Mouse (Mus musculus): Measurements from ENCODE around the gene Dnajc19. TPM values are rescaled to one million over a fixed set of nuclear protein-coding genes. Genes with fewer than 3 reads are reported as not detected.

Gene Dnajc19
- polyA plus RNA-seq (2016; fragmentation: Nextera tagmentation; extraction: Ambion mirVana), result 141 and 148 TPM in 2 replicates

DNA sequence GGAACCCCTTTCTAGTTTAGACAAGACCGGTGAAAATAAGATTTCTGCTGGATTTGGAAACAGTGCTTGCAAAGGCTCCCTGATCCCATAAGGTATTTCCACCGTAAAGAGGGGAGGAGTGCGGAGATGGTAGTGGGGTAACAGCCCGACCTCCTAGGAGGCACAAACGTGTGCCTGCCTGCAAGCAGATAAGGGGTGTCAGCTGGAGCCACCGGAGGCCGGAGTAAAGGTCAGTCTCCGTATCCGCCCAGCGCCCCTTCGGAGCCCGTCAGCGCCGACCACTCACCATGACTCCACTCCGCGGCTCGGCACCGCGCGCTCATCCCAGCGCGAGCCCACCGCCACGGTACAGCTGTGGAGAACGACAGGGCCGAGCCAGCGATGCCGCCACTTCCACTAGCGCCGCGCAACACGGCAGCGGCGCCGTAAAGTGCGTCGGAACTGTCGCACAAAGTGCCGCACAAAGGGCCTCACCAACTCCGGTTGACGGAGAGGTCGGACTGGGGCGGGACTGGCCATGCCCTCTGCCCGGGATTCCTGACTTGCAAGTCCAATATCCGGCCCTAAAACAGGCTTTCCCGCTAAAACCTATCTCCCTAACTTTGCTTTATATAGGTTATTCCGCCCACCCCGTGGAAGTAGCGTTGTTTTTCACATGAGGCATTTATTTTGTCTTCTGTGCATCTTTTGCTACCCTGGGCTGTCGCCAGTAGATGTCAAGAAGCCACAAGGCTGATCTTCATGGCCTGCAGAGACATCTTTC is at the start of gene Dnajc19:
Dnajc19 (minus strand) TSS at position 422 of the 763 bp plus-strand sequence.
- Histone ChIP-seq H3K27me3 (no peaks in the 10 kb centered on the region), H3K4me2 (peak within 1 kb of the TSS; percentile 59), H3K9ac (peak within 1 kb of the TSS; percentile 85), H3K4me1 (peaks cover 20% of the 10 kb centered on the region), H3K9me3 (no peaks in the 10 kb centered on the region), H3K27ac (peak within 1 kb of the TSS; percentile 68), H3K4me3 (replicated peaks) (peak within 1 kb of the TSS; percentile 84), H3K36me3 (replicated peaks) (peaks cover 11% of the 10 kb centered on the region)
- WGBS, result under 1% methylated on average over 50 of the region's 50 CpGs
- peak; percentile 94 for ATAC-seq (ENCODE audit: low FRiP score)

DNA sequence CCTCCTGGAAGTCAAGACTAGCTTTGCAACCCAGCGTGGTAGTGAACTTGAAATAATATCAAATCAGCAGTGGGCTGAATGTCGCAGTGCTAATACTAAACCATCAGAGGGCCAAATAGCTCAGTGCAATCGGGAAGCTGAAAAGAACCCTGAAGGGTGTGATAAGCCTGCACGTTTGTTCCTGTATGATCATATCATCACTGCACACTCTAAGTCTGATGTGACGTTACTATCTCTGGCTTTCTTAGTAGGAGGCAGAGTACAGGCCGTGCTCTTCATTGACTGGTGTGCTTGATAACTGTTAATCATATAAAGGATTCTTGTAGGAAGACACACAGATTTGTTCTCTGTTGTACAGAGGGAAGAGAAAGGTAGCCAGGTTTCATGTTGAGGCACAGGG is 48.8 kb upstream of the Dnajc19 start:
- H3K9me3 ChIP-seq, result no peaks in the 10 kb centered on the region
- H3K4me1 ChIP-seq, result no peaks in the 10 kb centered on the region
- H3K27ac ChIP-seq, result no peak overlapping the region
- no peaks in the 10 kb centered on the region for H3K27me3 ChIP-seq
- H3K4me3 ChIP-seq (replicated peaks), result no peak overlapping the region
- no peak for ATAC-seq (ENCODE audit: low FRiP score)
- H3K36me3 ChIP-seq (replicated peaks), result no peaks in the 10 kb centered on the region
- WGBS, result 95% methylated on average over 6 of the region's 6 CpGs
- H3K4me2 ChIP-seq, result no peak overlapping the region
- no peak overlapping the region for H3K9ac ChIP-seq

DNA sequence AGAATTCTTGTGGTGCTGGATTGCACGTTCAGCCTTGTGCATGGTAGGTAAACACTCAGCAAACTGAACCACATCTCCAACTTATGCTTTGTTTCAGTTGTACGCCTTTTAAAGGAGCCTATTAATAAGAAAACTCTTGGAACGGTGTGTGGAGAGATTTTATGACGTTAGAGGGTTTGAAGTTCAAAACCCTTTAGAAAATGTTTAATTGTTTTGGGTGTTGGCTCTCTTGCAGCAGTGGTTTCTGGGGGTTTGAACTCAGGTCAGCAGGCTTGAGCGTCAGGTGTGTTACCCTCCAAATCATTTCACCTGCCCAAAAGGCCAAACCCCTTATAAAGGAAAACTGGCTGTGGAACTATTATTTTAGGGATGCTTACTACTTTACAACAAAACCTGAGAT is 40.2 kb upstream of the Dnajc19 start:
- Histone ChIP-seq H3K9me3 (no peaks in the 10 kb centered on the region), H3K36me3 (replicated peaks) (no peaks in the 10 kb centered on the region), H3K4me3 (replicated peaks) (no peak overlapping the region), H3K27ac (no peak overlapping the region), H3K4me2 (no peak overlapping the region), H3K4me1 (no peaks in the 10 kb centered on the region), H3K9ac (no peak overlapping the region), H3K27me3 (no peaks in the 10 kb centered on the region)
- WGBS, result 89% methylated on average over 5 of the region's 5 CpGs
- no peak for ATAC-seq (ENCODE audit: low FRiP score)

DNA sequence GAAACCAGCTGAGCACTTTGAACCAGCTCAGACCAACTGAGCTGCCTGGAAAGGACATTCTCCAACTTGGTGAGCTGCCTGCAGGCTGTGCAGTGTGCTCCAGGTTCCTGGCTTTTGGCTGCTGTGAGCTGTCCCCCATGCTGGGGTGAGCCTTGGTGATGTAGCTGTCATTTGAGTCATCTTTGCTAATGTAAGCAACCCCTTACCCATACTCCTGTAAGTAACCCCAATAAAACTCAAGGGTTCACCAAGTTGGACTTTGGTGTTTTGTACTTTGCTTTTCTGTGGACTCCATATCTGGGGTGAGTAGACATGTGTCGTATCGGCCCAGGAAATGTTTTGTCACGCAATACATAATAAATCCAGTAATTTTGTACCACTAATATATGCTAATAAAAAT is 39.7 kb upstream of the Dnajc19 start:
- H3K27me3 ChIP-seq, result no peaks in the 10 kb centered on the region
- no peak overlapping the region for H3K9ac ChIP-seq
- no peak for ATAC-seq (ENCODE audit: low FRiP score)
- no peaks in the 10 kb centered on the region for H3K4me1 ChIP-seq
- no peaks in the 10 kb centered on the region for H3K9me3 ChIP-seq
- WGBS, result 90% methylated on average over 3 of the region's 3 CpGs
- no peak overlapping the region for H3K4me3 ChIP-seq (replicated peaks)
- H3K36me3 ChIP-seq (replicated peaks), result no peaks in the 10 kb centered on the region
- no peak overlapping the region for H3K27ac ChIP-seq
- H3K4me2 ChIP-seq, result no peak overlapping the region

DNA sequence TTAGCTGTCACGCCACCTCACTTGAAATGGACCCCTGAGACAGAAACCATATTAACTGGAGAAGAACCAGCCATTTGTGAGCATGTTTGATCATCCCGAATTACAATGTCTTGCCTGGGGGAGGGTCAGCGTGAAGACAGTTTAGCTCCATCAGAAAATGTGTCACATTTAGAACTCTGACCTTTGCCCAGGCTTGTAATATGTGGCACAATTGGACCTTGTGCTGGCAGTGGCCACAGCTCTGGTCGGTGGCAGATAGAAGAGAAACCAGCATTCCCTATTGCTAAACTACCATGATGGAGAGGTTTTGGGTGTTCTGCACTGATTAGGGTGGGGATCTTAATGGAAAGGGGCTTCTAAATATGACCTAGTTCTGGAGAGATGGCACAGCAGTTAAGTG is 38.7 kb upstream of the Dnajc19 start:
- 64% methylated on average over 4 of the region's 4 CpGs for WGBS

DNA sequence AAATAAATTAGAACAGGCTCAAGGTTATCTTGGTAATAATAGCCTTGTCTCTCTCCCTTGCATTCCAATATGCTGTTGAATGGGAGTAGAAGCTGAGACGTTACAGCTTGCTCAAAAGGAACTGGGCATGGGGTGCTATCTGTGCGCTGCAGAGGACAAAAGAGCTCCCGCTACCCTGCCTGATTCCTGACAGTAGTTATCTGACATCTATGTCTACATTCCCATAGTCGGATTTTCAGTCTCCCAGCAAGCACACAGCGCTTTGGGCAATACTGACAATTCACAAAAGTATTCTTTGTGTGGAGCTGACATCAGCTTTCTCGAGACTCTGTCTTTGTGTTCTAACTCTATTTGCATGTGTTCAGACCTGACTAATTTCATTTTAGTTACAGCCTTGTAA is 34.7 kb upstream of the Dnajc19 start:
- Histone ChIP-seq H3K36me3 (replicated peaks) (no peaks in the 10 kb centered on the region), H3K27ac (no peak overlapping the region), H3K4me3 (replicated peaks) (no peak overlapping the region), H3K9me3 (no peaks in the 10 kb centered on the region), H3K27me3 (no peaks in the 10 kb centered on the region), H3K4me2 (no peak overlapping the region), H3K4me1 (0 out of 2 replicates have a peak, but pooled peaks cover 2% of the 10 kb centered on the region), H3K9ac (no peak overlapping the region)
- ATAC-seq (ENCODE audit: low FRiP score), result no peak
- WGBS, result 19% methylated on average over 6 of the region's 6 CpGs

More for the DNA sequence above, 38.7 kb upstream of the Dnajc19 start:
- Histone ChIP-seq H3K4me3 (replicated peaks) (no peak overlapping the region), H3K4me2 (no peak overlapping the region), H3K27ac (no peak overlapping the region), H3K4me1 (0 out of 2 replicates have a peak, but pooled peaks cover 2% of the 10 kb centered on the region), H3K27me3 (no peaks in the 10 kb centered on the region), H3K9me3 (no peaks in the 10 kb centered on the region), H3K36me3 (replicated peaks) (no peaks in the 10 kb centered on the region), H3K9ac (no peak overlapping the region)
- ATAC-seq (ENCODE audit: low FRiP score), result no peak

DNA sequence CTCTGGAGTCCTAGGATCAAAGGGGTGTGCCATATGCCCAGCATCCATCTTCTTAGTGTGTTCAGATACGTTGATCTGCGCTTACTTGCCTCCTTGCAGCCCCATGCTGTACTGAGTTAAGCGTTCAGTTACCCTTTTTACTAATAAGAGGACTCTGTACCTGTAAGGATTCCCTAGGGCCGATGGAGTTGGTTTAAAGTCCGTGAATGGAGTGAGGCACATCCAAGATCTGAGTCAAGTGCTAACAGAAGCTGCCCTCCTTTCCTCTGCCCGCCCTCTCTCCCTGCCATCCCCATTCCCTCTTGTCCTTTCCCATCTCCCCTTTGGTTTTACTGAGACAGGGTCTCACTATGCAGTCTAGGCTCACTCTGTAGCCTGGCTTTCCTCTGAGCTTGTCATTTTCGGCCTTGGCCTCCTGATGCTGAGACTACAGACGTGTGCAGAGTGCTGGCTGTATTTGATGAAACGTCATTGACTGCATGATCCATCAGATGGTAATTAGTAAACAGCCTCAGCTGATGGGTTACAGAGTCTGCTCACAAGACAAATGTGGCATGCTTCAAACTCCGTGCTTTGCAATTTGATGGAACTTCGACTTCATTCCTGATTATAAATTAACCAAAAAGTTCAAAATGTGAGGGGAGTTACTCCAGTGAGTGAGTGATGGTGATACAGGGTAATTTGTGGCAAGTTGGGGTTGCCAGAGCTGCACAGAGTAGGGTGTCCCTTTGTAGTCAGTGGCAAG is 31.0 kb upstream of the Dnajc19 start:
- no peak overlapping the region for H3K9ac ChIP-seq
- H3K36me3 ChIP-seq (replicated peaks), result no peaks in the 10 kb centered on the region
- H3K9me3 ChIP-seq, result no peaks in the 10 kb centered on the region
- 0 out of 2 replicates have a peak, but pooled peaks cover 2% of the 10 kb centered on the region for H3K4me1 ChIP-seq
- no peaks in the 10 kb centered on the region for H3K27me3 ChIP-seq
- no peak for ATAC-seq (ENCODE audit: low FRiP score)
- no peak overlapping the region for H3K4me3 ChIP-seq (replicated peaks)
- no peak overlapping the region for H3K27ac ChIP-seq
- no peak overlapping the region for H3K4me2 ChIP-seq
- 82% methylated on average over 11 of the region's 11 CpGs for WGBS

DNA sequence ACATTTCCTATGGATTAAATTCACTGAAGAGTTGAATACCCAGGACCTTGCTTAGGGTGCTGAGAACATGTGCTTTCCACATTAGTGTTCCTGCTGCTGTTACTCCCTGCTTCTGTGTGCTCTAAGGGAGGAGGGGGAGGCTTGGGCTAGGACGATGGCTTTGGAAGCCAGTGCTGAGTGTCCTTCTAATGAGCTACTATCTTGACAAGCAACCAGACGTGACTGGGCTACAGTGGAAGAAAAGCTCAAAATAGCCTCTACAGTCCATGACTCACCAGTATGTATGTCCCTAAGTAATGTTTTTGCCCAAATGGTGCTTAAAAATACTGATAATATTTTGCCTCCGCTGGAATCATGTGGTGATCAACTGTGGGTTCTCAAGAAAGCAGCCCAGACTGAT is 26.5 kb upstream of the Dnajc19 start:
- H3K4me2 ChIP-seq, result no peak overlapping the region

DNA sequence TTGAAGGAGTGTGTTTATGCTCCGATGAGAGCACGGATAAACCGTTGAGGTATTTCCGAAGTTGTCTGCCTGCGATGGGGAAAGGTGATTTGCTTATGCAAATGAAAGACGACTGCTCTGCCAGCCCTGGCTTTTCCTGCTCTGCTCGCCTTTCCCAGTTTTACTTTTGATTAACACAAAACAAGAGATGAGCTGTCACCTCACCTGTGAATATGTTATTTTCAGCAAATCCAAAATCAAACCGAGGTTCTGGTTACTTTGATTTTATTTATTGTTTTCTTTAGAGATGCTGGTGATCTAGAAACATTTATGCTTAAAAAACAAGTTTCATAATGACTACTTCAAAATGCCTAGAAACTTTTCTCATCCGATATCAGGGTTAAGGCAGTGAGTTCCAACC is 25.3 kb upstream of the Dnajc19 start:
- H3K27me3 ChIP-seq, result no peaks in the 10 kb centered on the region; the same call in 1 of the 2 replicates
- 0 out of 2 replicates have a peak overlapping the region, but pooled peaks have one; percentile 15 for H3K4me3 ChIP-seq (replicated peaks)
- no peak for ATAC-seq (ENCODE audit: low FRiP score)
- no peaks in the 10 kb centered on the region for H3K36me3 ChIP-seq (replicated peaks)
- H3K4me2 ChIP-seq, result no peak overlapping the region; the same call in 1 of the 2 replicates
- no peak overlapping the region for H3K27ac ChIP-seq
- H3K9ac ChIP-seq, result no peak overlapping the region
- peaks cover 24% of the 10 kb centered on the region for H3K4me1 ChIP-seq
- no peaks in the 10 kb centered on the region for H3K9me3 ChIP-seq
- WGBS, result 28% methylated on average over 9 of the region's 9 CpGs

More for the DNA sequence above, 26.5 kb upstream of the Dnajc19 start:
- H3K4me1 ChIP-seq, result peaks cover 24% of the 10 kb centered on the region
- no peaks in the 10 kb centered on the region for H3K27me3 ChIP-seq
- no peak overlapping the region for H3K27ac ChIP-seq
- no peaks in the 10 kb centered on the region for H3K9me3 ChIP-seq
- no peaks in the 10 kb centered on the region for H3K36me3 ChIP-seq (replicated peaks)
- no peak overlapping the region for H3K9ac ChIP-seq
- 72% methylated on average over 3 of the region's 3 CpGs for WGBS
- no peak for ATAC-seq (ENCODE audit: low FRiP score)
- H3K4me3 ChIP-seq (replicated peaks), result no peak overlapping the region

DNA sequence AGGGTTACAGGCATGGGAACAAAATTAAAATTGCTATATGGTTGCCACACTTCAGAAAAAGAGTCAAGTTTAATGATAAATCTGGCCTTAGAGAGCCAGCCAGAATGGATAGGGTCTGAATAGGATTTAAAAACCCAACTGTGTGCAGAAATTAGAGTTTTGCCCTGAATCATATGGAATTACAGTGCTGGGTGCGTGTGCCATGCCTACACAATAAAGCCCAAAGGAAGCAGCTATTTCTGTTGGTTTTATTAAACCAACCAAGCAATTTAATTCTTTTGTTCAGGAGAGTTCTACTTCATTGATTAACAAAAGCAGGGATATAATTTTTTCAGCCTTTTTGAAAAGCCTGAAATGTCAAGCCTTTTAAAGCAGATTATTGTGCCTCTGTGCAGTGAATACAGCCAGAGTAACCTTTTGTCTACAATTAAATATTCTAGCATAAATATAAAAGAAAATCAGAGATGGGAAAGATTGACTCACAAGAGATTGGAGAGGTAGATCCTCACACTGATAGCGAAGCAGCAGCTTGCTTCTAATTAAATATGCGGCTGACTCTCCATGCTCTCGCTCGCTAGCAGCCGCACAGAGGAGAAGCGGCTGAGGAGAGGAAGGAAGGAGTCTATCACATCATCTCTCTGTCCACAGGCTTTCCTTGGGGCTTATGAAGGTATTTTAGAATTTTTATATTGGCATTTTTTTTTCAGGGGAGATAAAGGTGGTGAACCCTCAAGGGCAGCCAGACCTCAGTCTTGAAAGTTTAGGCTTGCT is 23.0 kb upstream of the Dnajc19 start:
- H3K9ac ChIP-seq, result no peak overlapping the region
- no peaks in the 10 kb centered on the region for H3K36me3 ChIP-seq (replicated peaks)
- peaks cover 3% of the 10 kb centered on the region; the same call in 1 of the 2 replicates for H3K27me3 ChIP-seq
- H3K4me1 ChIP-seq, result peaks cover 24% of the 10 kb centered on the region
- H3K4me2 ChIP-seq, result peak overlapping the region; percentile 36
- no peaks in the 10 kb centered on the region for H3K9me3 ChIP-seq
- peak overlapping the region; percentile 36; the same call in 1 of the 2 replicates for H3K27ac ChIP-seq
- H3K4me3 ChIP-seq (replicated peaks), result peak overlapping the region; percentile 21
- WGBS, result 8% methylated on average over 7 of the region's 7 CpGs
- ATAC-seq (ENCODE audit: low FRiP score), result peak; percentile 84

DNA sequence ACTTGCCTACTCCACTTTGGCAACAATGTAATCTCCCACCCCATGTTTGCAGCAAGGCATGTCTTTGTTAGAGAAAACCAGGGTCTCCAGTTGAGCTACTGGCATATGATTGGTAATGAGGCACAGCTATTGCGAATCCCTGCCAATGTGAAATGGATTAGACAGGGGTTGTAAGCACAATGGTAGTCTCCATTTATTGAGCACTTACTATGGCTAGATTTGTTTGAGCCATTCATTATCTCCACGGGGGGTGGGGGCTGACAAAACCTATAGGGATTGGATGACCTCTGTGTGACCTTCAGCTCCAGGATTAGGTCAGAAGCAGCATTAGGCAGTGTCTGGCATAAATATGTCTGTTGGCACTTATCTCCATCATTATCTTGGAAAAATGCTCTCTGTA is 21.8 kb upstream of the Dnajc19 start:
- H3K27ac ChIP-seq, result peak overlapping the region; percentile 37; the same call in 1 of the 2 replicates
- peaks cover 24% of the 10 kb centered on the region for H3K4me1 ChIP-seq
- no peak overlapping the region for H3K4me2 ChIP-seq
- WGBS, result 31% methylated on average over 2 of the region's 2 CpGs
- peaks cover 3% of the 10 kb centered on the region; the same call in 1 of the 2 replicates for H3K27me3 ChIP-seq
- H3K4me3 ChIP-seq (replicated peaks), result no peak overlapping the region
- ATAC-seq (ENCODE audit: low FRiP score), result peak; percentile 45; the same call in 1 of the 2 replicates
- H3K9me3 ChIP-seq, result no peaks in the 10 kb centered on the region
- no peak overlapping the region for H3K9ac ChIP-seq
- H3K36me3 ChIP-seq (replicated peaks), result no peaks in the 10 kb centered on the region

DNA sequence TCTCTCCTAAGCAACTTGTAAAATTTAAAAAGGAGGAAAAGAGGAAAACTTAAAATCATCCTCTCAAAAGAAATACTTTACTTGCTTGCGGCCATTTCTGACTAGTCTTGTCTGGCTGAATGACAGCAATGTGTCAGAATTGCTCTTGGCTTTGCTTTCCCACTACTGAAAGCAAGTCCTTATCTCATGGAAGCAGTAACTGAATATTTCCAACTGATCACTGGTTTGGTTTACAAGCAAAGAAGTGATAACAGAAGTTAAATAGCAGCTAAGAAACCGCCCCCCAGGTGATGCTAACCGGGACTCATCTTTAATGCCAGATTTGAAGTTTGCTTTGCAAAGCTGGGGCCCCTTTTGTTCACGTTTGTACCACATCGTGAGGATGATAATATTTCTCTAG is 2.5 kb upstream of the Dnajc19 start:
- no peak overlapping the region for H3K4me2 ChIP-seq
- 86% methylated on average over 5 of the region's 5 CpGs for WGBS
- H3K9me3 ChIP-seq, result no peaks in the 10 kb centered on the region
- peaks cover 20% of the 10 kb centered on the region for H3K4me1 ChIP-seq
- H3K27ac ChIP-seq, result no peak overlapping the region
- ATAC-seq (ENCODE audit: low FRiP score), result no peak
- no peak overlapping the region for H3K4me3 ChIP-seq (replicated peaks)
- no peaks in the 10 kb centered on the region for H3K27me3 ChIP-seq
- H3K9ac ChIP-seq, result no peak overlapping the region
- H3K36me3 ChIP-seq (replicated peaks), result 0 out of 2 replicates have a peak, but pooled peaks cover under 1% of the 10 kb centered on the region

Data from forebrain, embryonic 12.5 days (tissue).